Mouse (Mus musculus): ENCODE data around the gene Hist1h4i. TPM values are rescaled to one million over a fixed set of nuclear protein-coding genes. Genes with fewer than 3 reads are reported as not detected.
"Not testable (repeated sequence)": the region's sequence is repeated elsewhere in the genome, so short reads cannot be mapped to it uniquely, and the experiment has no call there.

The Hist1h4i gene
- polyA plus RNA-seq, 1 experiment from 2014 or later: 20.1 TPM

GRCm38 (mm10) chr13:22043503-22044431 lies 2.6 kb upstream of the Hist1h4i start:
- H3K36me3 ChIP-seq: no peaks in the 10 kb centered on the region
- H3K4me2 ChIP-seq (replicated peaks): peak overlapping the region; percentile 67
- peak overlapping the region; percentile 43 for H3K4me3 ChIP-seq (replicated peaks)
- H3K27me3 ChIP-seq: no peaks in the 10 kb centered on the region
- peak; percentile 32 for ATAC-seq
- H3K4me1 ChIP-seq (replicated peaks): peaks cover 27% of the 10 kb centered on the region
- under 1% methylated on average over 13 of the region's 14 CpGs for WGBS
- H3K9ac ChIP-seq (replicated peaks): peak overlapping the region; percentile 62
- peak overlapping the region; percentile 84 for H3K27ac ChIP-seq
- no peaks in the 10 kb centered on the region for H3K9me3 ChIP-seq

GRCm38 (mm10) chr13:22042568-22043502 lies 1.7 kb upstream of the Hist1h4i start, which contains the start of the genes Hist1h2ag and Hist1h2bj:
Gene Hist1h2ag, minus strand, starts transcription at chr13:22042944.
Gene Hist1h2bj, plus strand, starts transcription at chr13:22043214.
- Histone ChIP-seq H3K9ac (replicated peaks) (peak within 1 kb of the TSS; percentile 62), H3K4me2 (replicated peaks) (peak within 1 kb of the TSS; percentile 84), H3K27ac (peak within 1 kb of the TSS; percentile 84), H3K4me3 (replicated peaks) (peak within 1 kb of the TSS; percentile 43), H3K4me1 (replicated peaks) (peaks cover 27% of the 10 kb centered on the region)
- ATAC-seq: peak; percentile 96
- WGBS: 0% methylated on average over 38 of the region's 80 CpGs
- not testable (repeated sequence) for H3K27me3 ChIP-seq, H3K9me3 ChIP-seq, H3K36me3 ChIP-seq

- H3K4me3 ChIP-seq (replicated peaks): peak overlapping the region; percentile 42
- no peaks in the 10 kb centered on the region for H3K36me3 ChIP-seq
- peak overlapping the region; percentile 84 for H3K4me2 ChIP-seq (replicated peaks)
- peak overlapping the region; percentile 81 for H3K27ac ChIP-seq
- H3K4me1 ChIP-seq (replicated peaks): peaks cover 27% of the 10 kb centered on the region
- WGBS: 2% methylated on average over 13 of the region's 13 CpGs
- peak overlapping the region; percentile 59 for H3K9ac ChIP-seq (replicated peaks)
- H3K9me3 ChIP-seq: no peaks in the 10 kb centered on the region
- H3K27me3 ChIP-seq: no peaks in the 10 kb centered on the region
- no peak for ATAC-seq
These were observed 747 bp upstream of the Hist1h4i start for GRCm38 (mm10) chr13:22041651-22042567.

- no peaks in the 10 kb centered on the region for H3K36me3 ChIP-seq
- peak overlapping the region; percentile 90 for H3K27ac ChIP-seq
- ATAC-seq: peak; percentile 37
- H3K9me3 ChIP-seq: no peaks in the 10 kb centered on the region
- peaks cover 35% of the 10 kb centered on the region for H3K4me1 ChIP-seq (replicated peaks)
- WGBS: under 1% methylated on average over 24 of the region's 24 CpGs
- peak overlapping the region; percentile 84 for H3K4me2 ChIP-seq (replicated peaks)
- H3K9ac ChIP-seq (replicated peaks): peak overlapping the region; percentile 69
- no peaks in the 10 kb centered on the region for H3K27me3 ChIP-seq
- peak overlapping the region; percentile 47 for H3K4me3 ChIP-seq (replicated peaks)
These were observed 559 bp downstream of the Hist1h4i start for GRCm38 (mm10) chr13:22040464-22041141.

GRCm38 (mm10) chr13:22039951-22040463 lies 1.2 kb downstream of the Hist1h4i start:
- Histone ChIP-seq H3K36me3 (no peaks in the 10 kb centered on the region), H3K4me3 (replicated peaks) (peak overlapping the region; percentile 47), H3K4me1 (replicated peaks) (peaks cover 36% of the 10 kb centered on the region), H3K9me3 (no peaks in the 10 kb centered on the region), H3K27ac (peak overlapping the region; percentile 90), H3K9ac (replicated peaks) (peak overlapping the region; percentile 69; the same call in 1 of the 2 replicates), H3K27me3 (no peaks in the 10 kb centered on the region), H3K4me2 (replicated peaks) (peak overlapping the region; percentile 84)
- WGBS: 5% methylated on average over 2 of the region's 2 CpGs
- ATAC-seq: no peak

- H3K9ac ChIP-seq (replicated peaks): no peak overlapping the region
- peaks cover 41% of the 10 kb centered on the region for H3K4me1 ChIP-seq (replicated peaks)
- H3K27me3 ChIP-seq: no peaks in the 10 kb centered on the region
- no peak for ATAC-seq
- H3K4me2 ChIP-seq (replicated peaks): no peak overlapping the region
- no peaks in the 10 kb centered on the region for H3K9me3 ChIP-seq
- 65% methylated on average over 5 of the region's 5 CpGs for WGBS
- no peak overlapping the region for H3K4me3 ChIP-seq (replicated peaks)
- no peak overlapping the region for H3K27ac ChIP-seq
- no peaks in the 10 kb centered on the region for H3K36me3 ChIP-seq
These were observed 1.8 kb downstream of the Hist1h4i start for GRCm38 (mm10) chr13:22039364-22039763.

GRCm38 (mm10) chr13:22037415-22037814 lies 3.7 kb downstream of the Hist1h4i start:
- H3K4me1 ChIP-seq (replicated peaks): peaks cover 39% of the 10 kb centered on the region
- H3K4me2 ChIP-seq (replicated peaks): no peak overlapping the region
- WGBS: 84% methylated on average over 2 of the region's 2 CpGs
- H3K4me3 ChIP-seq (replicated peaks): no peak overlapping the region
- no peaks in the 10 kb centered on the region for H3K27me3 ChIP-seq
- H3K9me3 ChIP-seq: no peaks in the 10 kb centered on the region
- H3K36me3 ChIP-seq: no peaks in the 10 kb centered on the region
- no peak overlapping the region for H3K9ac ChIP-seq (replicated peaks)
- H3K27ac ChIP-seq: no peak overlapping the region
- no peak for ATAC-seq

GRCm38 (mm10) chr13:22036986-22037385 lies 4.2 kb downstream of the Hist1h4i start:
- no peak overlapping the region; the same call in 1 of the 2 replicates for H3K27ac ChIP-seq
- H3K4me2 ChIP-seq (replicated peaks): peak overlapping the region; percentile 70
- no peaks in the 10 kb centered on the region for H3K9me3 ChIP-seq
- H3K4me1 ChIP-seq (replicated peaks): peaks cover 35% of the 10 kb centered on the region
- peak overlapping the region; percentile 57 for H3K9ac ChIP-seq (replicated peaks)
- 61% methylated on average over 3 of the region's 3 CpGs for WGBS
- no peaks in the 10 kb centered on the region for H3K36me3 ChIP-seq
- H3K4me3 ChIP-seq (replicated peaks): peak overlapping the region; percentile 43
- H3K27me3 ChIP-seq: no peaks in the 10 kb centered on the region
- ATAC-seq: no peak

- no peaks in the 10 kb centered on the region for H3K9me3 ChIP-seq
- ATAC-seq: peak; percentile 27; the same call in 1 of the 2 replicates
- peaks cover 31% of the 10 kb centered on the region for H3K4me1 ChIP-seq (replicated peaks)
- H3K27ac ChIP-seq: peak overlapping the region; percentile 75
- H3K9ac ChIP-seq (replicated peaks): peak overlapping the region; percentile 57
- peak overlapping the region; percentile 70 for H3K4me2 ChIP-seq (replicated peaks)
- 2% methylated on average over 22 of the region's 23 CpGs for WGBS
- H3K36me3 ChIP-seq: no peaks in the 10 kb centered on the region
- H3K27me3 ChIP-seq: no peaks in the 10 kb centered on the region
- peak overlapping the region; percentile 43 for H3K4me3 ChIP-seq (replicated peaks)
These were observed 4.8 kb downstream of the Hist1h4i start for GRCm38 (mm10) chr13:22036149-22036956.
